Mouse (Mus musculus) thymus, adult 2 months (tissue): ENCODE results near the gene Eef1akmt1. TPM values are rescaled to one million over a fixed set of nuclear protein-coding genes. Genes with fewer than 3 reads are reported as not detected.

Source experiments
- DNase-seq: peaks from one replicate; pipeline ENCODE4 v3.0.0; 2021
- H3K27ac ChIP-seq: fragments of 200-500 bp; 2 replicates; pipeline ENCODE4 v1.5.1; 2012; ENCODE audit warnings: low read length, control low read depth; ENCODE audit not compliant: control insufficient read depth, insufficient read depth
- H3K27me3 ChIP-seq: fragments of 200-500 bp; 2 replicates; pipeline ENCODE4 v1.6.1; 2012; ENCODE audit warnings: mild to moderate bottlenecking, low read length, moderate library complexity, mixed read lengths; ENCODE audit not compliant: control insufficient read depth, insufficient read depth
- H3K36me3 ChIP-seq: fragments of 200-500 bp; 2 replicates; pipeline ENCODE4 v1.6.1; 2012; ENCODE audit warnings: mild to moderate bottlenecking, low read length, moderate library complexity; ENCODE audit not compliant: control insufficient read depth, insufficient read depth
- H3K4me1 ChIP-seq: fragments of 200-500 bp; replicated peaks from 2 replicates; pipeline ENCODE4 v1.6.1; 2012; ENCODE audit warnings: low read length; ENCODE audit not compliant: control insufficient read depth, insufficient read depth
- H3K4me3 ChIP-seq: fragments of 200-500 bp; 2 replicates; pipeline ENCODE4 v1.5.1; 2012; ENCODE audit warnings: mild to moderate bottlenecking, low read length, control low read depth, moderate library complexity; ENCODE audit not compliant: control insufficient read depth, insufficient read depth
- CTCF ChIP-seq: fragments of 200-500 bp; IDR thresholded peaks from 2 replicates; pipeline ENCODE4 v1.5.1; 2012; ENCODE audit warnings: mild to moderate bottlenecking, control low read depth, low read length, moderate library complexity, borderline replicate concordance; ENCODE audit not compliant: control insufficient read depth, poor library complexity, insufficient read depth; ENCODE audit errors: extremely low read depth
- POLR2A ChIP-seq: fragments of 200-500 bp; IDR thresholded peaks from 2 replicates; pipeline ENCODE4 v1.6.1; 2012; ENCODE audit warnings: mild to moderate bottlenecking, low read length, control low read depth, moderate library complexity; ENCODE audit not compliant: control insufficient read depth, poor library complexity, insufficient read depth; ENCODE audit errors: extremely low read depth
- WGBS: fragments of 180-500 bp; shearing (Covaris S2); methylation state at CpG from one replicate; pipeline ENCODE4 v1.1.7; 2018; 5-methylcytosine and 5-hydroxymethylcytosine counted together
- polyA plus RNA-seq: library from polyadenylated mRNA; depleted of rRNA; stranded (reverse); fragments of >200 nt; gene quantifications from 2 replicates; pipeline ENCODE4 v1.2.3, GENCODE M21; 2012; rRNA removed

The Eef1akmt1 gene
- polyA plus RNA-seq, 1 experiment = 24.0 TPM

- WGBS = 93% methylated on average over 7 of the region's 7 CpGs
- no peaks in the 10 kb centered on the region for H3K4me1 ChIP-seq
- H3K27ac ChIP-seq = no peak overlapping the region
- TF ChIP-seq CTCF (no peak), POLR2A (no peak)
- H3K4me3 ChIP-seq = no peak overlapping the region
- H3K27me3 ChIP-seq = no peaks in the 10 kb centered on the region
- no peaks in the 10 kb centered on the region for H3K36me3 ChIP-seq
- no peak for DNase-seq
Observed at GRCm38 (mm10) chr14:57517001-57517400, 54.4 kb downstream of the Eef1akmt1 start.

- Histone ChIP-seq H3K27ac (no peak overlapping the region), H3K36me3 (no peaks in the 10 kb centered on the region), H3K27me3 (no peaks in the 10 kb centered on the region), H3K4me1 (no peaks in the 10 kb centered on the region), H3K4me3 (no peak overlapping the region)
- WGBS = 94% methylated on average over 6 of the region's 6 CpGs
- TF ChIP-seq CTCF (no peak), POLR2A (no peak)
- DNase-seq = no peak
Observed at GRCm38 (mm10) chr14:57515156-57515762, 56.2 kb downstream of the Eef1akmt1 start.

- TF ChIP-seq POLR2A (no peak), CTCF (no peak)
- 93% methylated on average over 6 of the region's 6 CpGs for WGBS
- no peak for DNase-seq
Observed at GRCm38 (mm10) chr14:57509554-57509953, 61.9 kb downstream of the Eef1akmt1 start.

GRCm38 (mm10) chr14:57503729-57504128, 67.7 kb downstream of the Eef1akmt1 start:
- no peaks in the 10 kb centered on the region for H3K36me3 ChIP-seq
- H3K4me1 ChIP-seq = no peaks in the 10 kb centered on the region
- H3K4me3 ChIP-seq = no peak overlapping the region
- no peaks in the 10 kb centered on the region for H3K27me3 ChIP-seq
- TF ChIP-seq CTCF (no peak), POLR2A (no peak)
- no peak overlapping the region for H3K27ac ChIP-seq
- no peak for DNase-seq
- WGBS = 94% methylated on average over 6 of the region's 6 CpGs

More at GRCm38 (mm10) chr14:57509554-57509953, 61.9 kb downstream of the Eef1akmt1 start:
- H3K4me1 ChIP-seq = no peaks in the 10 kb centered on the region
- no peak overlapping the region for H3K27ac ChIP-seq
- H3K36me3 ChIP-seq = no peaks in the 10 kb centered on the region
- no peak overlapping the region for H3K4me3 ChIP-seq
- H3K27me3 ChIP-seq = no peaks in the 10 kb centered on the region

Other genes with a start within 250 kb of the Eef1akmt1 start
- 33.3 and 40.1 TPM in 2 replicates for gene Cryl1, start 173.1 kb downstream of the Eef1akmt1 start, polyA plus RNA-seq
- 4.1 and 4.3 TPM in 2 replicates for gene Ift88, start 147.6 kb downstream of the Eef1akmt1 start, polyA plus RNA-seq
- 3.1 and 4.3 TPM in 2 replicates for gene Il17d, start 46.8 kb downstream of the Eef1akmt1 start, polyA plus RNA-seq
- 5.9 and 6.9 TPM in 2 replicates for gene Xpo4, start 93.8 kb upstream of the Eef1akmt1 start, polyA plus RNA-seq
- 0.23 TPM in 1 of 2 replicates, not detected in the other for gene Gm49361, start 174.5 kb upstream of the Eef1akmt1 start, polyA plus RNA-seq
- gene Lats2, start 186.8 kb upstream of the Eef1akmt1 start, polyA plus RNA-seq = 17.1 and 18.2 TPM in 2 replicates
- gene Sap18, start 226.6 kb upstream of the Eef1akmt1 start, polyA plus RNA-seq = 4.9 and 8.6 TPM in 2 replicates